Mouse (Mus musculus) spleen, postnatal 36 days (tissue): ENCODE measurements around the gene Igfbp5.

Experiments
- DNase-seq, 2 experiments: peaks; one replicate each; pipeline ENCODE4 v3.0.0; 2022; ENCODE audit warnings: low spot score in 2 of 2, mixed read lengths in 1 of 2

Igfbp5 gene

GRCm38 (mm10) chr1:72874287-72875211 is at the start of gene Igfbp5:
TSS of gene Igfbp5 (minus strand) at chr1:72874884.
- no peak for DNase-seq

DNA sequence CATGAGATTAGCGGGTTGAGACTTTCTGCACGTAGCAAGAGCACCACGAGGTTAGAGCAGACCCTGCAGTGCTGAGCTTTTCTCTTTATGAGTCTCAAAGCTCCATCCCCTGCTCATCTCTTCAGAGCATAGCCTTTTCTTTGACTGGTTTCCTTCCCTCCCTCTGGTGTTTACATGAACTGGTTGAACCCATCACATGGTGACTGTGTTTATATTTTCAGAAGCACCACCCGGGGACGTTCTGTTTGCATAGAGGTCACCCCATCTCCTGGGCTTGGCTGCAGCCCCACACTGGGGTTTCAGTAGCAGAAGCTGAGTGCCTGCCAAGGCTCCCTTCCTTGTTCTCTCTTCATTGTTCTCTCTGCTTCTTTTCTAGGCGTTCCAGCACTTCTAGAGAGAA is 40.1 kb upstream of the Igfbp5 start:
- no peak for DNase-seq

GRCm38 (mm10) chr1:72913073-72913472 is 38.4 kb upstream of the Igfbp5 start:
- no peak for DNase-seq

- DNase-seq, result no peak
Measured at GRCm38 (mm10) chr1:72895821-72896220, 21.1 kb upstream of the Igfbp5 start.

DNA sequence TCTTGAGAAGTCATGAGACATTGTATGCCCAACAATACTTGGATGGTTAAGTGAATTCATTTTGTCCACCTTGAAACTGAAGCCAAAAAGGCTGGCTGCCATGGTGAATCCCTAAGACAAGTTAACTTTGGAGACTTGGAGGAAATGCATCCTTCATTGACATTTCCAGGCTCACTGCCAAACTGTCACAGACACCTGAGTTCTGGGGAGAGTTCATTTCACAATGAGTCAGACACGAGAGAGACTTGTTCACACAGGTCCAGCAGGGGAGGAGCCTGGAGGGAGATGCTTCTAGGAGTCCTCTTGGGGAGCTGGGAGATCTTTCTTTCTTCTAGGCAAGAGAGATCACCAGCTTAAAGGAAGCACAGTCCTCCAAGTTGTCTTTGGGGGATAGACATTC is 13.2 kb upstream of the Igfbp5 start:
- DNase-seq, result no peak

DNA sequence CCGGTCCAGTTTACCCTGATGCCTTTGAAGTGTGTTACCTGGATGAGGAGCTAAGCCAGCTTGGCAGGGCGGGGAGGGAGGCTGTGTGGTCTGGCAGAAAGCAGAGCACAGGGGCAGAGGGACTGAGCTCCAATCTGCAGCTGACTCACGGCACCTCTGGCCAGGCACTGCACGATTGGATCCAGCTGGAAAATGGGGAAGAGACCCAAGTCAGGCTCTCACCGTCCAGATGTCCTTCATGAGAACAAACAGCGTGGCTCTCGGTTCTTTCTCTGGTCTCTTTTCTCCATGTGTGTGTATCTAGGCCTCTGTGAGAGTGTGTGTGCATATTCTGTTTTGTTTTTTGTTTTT is 11.1 kb upstream of the Igfbp5 start:
- no peak for DNase-seq

DNA sequence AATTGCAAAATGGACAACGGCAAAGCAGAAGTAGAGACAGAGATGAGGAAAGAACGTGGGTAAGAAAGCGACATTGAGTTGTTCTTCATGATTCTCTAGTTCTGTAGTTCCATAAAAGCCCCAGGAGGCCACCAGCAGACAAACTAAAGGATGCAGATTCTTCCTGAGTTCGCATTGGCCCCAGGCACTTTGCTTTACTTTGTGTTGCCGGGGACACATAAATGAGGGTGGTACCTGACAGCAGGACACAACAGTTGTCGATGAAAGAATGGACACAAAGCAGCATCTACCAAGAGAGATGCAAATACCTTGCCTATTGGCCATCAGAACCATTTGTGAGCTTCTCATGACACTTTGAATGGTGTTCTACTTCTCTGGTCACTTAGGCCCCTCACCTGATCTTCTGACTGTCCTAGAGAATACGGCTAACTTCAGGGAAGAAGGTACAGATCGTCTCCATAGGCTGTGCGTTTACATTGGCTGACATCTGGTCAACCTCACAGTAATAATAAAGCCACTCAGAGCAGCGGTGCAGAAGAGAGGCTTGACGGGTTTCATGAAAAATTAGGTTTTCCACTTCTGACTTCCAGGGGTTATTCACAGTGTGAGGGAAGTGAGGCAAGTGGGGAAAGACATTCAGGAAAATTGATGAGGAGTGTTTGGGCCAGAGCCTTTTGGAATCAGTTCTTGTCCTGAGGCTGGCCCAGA is 10.6 kb upstream of the Igfbp5 start:
- DNase-seq, result no peak

DNA sequence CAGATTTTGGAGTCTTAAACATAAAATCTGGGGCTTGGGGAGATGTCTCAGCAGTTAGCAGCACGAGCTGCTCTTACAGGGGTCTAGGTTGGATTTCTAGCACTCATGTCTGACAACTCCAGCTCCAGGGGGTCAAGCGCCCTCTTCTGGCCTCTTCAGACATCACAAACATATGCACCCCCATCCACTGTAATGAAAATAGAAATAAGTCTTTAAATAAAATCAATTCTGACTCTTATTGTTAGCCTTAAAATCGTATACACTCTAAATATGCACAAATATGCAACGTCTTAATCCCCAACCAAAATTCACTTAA is 4.6 kb upstream of the Igfbp5 start:
- DNase-seq, result no peak

DNA sequence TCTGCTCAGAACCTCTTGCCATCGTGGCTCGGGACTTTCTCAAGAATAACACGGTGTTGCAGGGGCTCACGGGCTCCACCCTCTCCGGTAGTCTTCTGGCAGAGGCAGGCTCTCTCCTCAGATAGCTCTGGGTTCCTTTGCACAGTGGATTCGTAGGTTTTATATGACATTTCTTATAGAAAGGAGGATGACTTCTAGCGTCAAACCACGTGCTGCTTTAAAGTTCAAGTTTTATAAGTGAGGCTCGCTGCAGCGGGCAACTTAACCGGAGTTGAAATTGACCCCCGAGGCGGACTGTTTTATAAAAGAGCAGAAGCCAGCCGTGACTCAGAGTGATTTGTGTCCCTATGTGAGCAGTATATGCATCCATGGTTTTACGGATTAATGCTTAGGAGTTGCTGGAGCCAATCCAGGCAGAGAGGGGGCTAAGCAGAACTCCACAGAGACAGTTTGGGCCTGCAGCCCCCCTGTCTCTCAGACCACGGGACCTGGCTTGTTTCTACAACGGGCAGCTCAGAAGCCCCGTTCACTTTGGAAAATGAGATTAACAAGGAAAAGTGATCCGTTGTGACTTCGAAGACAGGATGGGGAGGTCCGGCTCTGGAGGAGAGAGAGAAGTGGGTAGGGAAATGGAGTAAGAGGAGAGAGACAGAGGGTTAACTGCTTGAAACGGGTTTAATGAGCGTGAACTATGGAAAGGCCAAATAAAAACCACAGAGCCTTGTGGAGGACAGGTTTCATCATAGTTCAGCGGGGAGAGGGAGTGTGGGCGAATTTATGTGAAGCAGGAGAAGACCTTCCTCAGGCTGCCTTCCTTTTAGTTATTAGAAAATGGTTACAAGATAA is 4.0 kb upstream of the Igfbp5 start:
- DNase-seq, result no peak

DNA sequence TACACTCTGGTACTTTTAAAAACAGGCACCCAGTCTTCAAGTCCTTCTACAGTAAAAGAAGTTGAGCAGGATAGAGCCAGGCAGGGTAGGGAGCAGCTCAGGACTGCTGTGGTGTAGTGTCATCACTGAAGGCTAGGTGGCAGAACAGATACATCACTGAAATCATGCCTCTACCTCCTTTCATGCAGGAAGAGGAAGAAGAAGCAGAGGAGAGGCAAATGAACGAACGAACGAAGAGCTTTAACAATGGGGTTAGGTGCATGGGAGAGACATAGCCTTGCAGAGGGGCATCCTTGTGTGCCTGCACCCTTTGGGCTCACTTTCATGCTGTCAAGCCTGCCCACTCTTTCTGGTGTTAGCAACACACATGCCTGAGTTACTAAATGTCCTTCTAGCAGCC is 3.2 kb upstream of the Igfbp5 start:
- DNase-seq, result no peak

DNA sequence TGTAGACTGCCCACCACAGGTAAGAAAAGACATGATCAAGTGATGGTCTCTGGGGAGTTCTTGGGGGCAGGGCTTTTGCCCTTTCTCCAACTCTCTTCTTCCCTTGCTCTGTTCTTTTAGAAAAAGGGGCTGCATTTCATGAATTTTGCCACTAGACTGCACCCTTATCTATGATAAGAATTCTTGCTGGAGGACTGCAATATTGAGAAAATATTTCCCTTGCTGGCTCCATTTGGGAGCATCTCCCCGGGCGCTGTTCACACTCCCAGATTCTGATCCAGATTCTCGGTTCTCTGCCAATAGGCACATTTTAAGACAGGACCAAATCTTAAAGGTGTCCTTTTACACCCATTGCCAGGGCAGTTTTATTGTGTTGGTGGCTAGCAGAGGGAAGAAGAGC is 1.4 kb upstream of the Igfbp5 start:
- no peak for DNase-seq

- no peak for DNase-seq
Measured at GRCm38 (mm10) chr1:72875708-72876107, 1.0 kb upstream of the Igfbp5 start.

GRCm38 (mm10) chr1:72873511-72874286 is 985 bp downstream of the Igfbp5 start:
- no peak for DNase-seq

DNA sequence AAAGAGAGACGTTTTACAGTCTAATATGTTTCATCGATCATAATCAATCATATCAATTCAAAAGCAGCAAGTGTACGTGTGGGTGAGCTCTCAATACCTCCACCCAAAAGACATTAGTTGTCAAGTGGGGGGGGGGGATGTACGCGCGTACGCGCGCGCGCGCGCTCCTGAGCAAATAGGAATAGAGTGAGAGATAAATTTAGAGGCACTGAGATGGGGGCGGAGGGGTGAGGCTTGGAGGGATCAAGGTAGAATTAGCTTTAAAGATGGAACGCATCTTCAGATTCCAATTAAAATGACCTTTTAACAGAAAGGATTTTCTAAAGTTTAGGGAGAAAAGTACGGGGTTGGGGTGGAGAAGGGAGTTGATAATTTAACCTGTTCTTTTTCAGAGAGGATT is 1.6 kb downstream of the Igfbp5 start:
- DNase-seq, result no peak

DNA sequence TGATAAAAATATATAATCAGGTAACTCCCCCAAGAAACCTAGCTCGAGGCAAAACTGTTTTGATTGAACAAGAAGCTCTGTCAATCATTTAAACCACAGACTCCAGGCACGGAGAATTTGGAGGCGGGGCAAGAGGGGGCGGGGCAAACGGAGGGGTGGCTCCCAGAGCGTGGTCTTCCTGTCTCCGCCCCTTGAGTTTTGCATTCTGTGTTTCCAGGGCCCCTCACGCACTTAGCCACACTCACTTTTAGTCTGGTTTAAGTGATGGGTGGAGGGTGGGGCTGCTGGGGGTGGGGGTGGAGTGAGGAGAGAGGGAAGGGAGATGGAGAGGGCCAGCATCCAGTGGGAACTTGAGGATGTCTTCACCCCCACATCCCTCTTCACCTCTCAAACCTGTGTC is 2.2 kb downstream of the Igfbp5 start:
- DNase-seq, result no peak

DNA sequence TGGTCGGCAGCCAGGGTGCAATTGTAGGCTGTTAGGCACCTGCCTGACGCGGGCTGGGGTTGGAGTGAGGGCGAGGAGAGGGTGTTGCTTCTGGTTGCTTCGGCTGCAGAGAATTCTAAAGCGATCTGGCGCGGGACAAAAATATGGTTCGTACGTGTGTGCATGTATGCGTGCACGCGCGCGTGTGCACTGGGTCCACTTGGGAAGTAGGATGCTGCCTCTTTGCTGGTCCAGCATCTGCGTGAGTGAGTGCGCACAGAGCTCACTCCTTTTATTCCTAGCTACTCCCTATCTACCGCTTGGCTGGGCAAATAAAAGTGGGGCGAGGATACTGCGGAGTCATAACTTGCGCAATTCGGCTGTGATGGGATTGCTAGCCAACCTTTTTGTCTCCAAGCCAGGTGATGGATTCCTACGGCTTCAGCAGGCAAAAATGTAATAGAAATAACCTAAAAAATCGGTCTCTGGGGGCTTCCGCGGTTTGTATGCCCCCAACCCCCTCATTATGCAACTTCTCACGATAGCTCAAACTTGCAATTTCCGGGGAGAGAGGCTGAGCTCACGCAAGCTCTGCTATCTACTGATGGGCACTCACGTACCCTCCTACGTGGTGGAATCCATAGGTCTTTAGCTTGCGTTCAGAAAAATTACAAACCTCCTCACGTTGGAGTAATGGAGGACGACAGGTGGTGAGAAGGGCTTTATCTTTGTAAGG is 2.8 kb downstream of the Igfbp5 start:
- no peak for DNase-seq

DNA sequence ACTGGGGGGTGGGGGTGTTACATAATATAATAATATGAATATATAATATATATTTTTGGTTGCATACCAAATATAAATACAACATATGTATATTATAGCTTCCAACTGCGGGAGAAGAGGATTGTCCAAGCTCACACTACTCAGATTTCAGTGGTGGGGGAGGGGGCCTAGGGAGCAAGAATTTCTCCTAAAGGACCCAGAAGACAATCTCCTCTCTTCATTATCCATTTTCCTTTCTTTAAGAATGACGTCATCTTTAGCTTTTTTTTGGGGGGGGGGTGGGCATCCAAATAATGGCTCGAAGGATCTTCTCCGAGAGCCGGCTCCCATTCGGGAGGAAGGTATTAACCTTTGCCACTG is 3.4 kb downstream of the Igfbp5 start:
- DNase-seq, result no peak

GRCm38 (mm10) chr1:72870615-72871336 is 3.9 kb downstream of the Igfbp5 start:
- no peak for DNase-seq

DNA sequence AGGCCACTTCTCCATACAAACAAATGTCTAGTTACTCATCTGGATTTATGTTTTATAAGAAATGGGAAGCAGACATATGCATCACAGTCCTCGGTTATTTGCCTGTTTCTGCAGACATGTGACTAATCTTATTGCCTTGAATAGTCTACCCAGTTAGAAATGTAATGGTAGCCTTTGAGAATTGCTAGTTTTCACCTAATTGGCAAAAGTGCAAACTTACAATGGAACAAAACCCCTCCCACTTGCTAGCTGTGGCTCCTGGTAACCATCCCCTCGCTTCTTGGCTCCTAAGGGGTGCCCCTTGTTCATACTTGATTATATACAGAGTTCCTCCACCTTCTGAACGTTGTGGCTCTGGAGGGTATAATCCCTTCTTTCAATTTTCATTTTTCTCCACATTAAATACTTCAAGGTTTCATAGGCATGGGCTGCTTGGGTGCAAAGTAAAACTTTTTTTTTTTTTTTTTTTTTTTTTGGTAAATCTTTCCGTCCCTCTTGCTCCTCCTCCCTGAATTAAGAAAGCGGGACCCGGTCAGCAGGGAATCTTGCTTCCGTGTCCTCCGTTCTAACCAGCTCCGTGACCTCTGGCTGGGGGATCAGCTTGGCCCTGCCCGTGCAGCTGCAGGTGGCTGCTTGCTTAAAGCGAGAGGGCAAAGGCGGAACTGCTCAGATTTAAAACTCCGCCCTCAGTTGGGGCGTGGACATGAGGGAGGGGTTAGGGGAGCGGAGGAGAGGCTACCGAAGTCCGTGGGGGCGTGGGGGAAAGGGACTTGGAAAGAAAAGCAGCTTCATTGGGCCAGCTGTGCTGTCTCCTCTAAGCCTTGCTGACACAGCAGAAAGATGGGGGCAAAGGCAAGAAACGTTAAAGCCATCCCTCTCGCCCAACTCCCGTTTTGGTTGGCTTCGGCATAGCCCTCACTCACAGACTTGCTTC is 4.7 kb downstream of the Igfbp5 start:
- peak; percentile 63 to 66 for DNase-seq
